Mouse (Mus musculus): ENCODE data around the gene Etv3. TPM values are rescaled to one million over a fixed set of nuclear protein-coding genes. Genes with fewer than 3 reads are reported as not detected.

Gene Etv3
- total and polyA plus RNA-seq, 2 experiments from 2014 or later: 7.9 to 9.8 TPM

GRCm38 (mm10) chr3:87533667-87534378, 8.6 kb downstream of the Etv3 start:
- H3K9ac ChIP-seq (replicated peaks; ENCODE audit: low read length, poor library complexity, severe bottlenecking): no peak overlapping the region
- no peak overlapping the region for H3K4me3 ChIP-seq (ENCODE audit: low read depth, low read length)
- no peaks in the 10 kb centered on the region for H3K27me3 ChIP-seq (ENCODE audit: insufficient read depth, low read length)
- H3K4me1 ChIP-seq (ENCODE audit: insufficient read depth, low read length): no peaks in the 10 kb centered on the region
- H3K27ac ChIP-seq (ENCODE audit: low read depth, low read length): no peak overlapping the region
- H3K9me3 ChIP-seq (ENCODE audit: low read length): no peaks in the 10 kb centered on the region
- no peak for TF ChIP-seq CTCF (IDR thresholded peaks at IDR 0.05)
- H3K36me3 ChIP-seq (ENCODE audit: insufficient read depth, low read length): peaks cover 73% of the 10 kb centered on the region
- ATAC-seq (ENCODE audit: low FRiP score) (no peak), DNase-seq (ENCODE audit: low spot score) (no peak)
- WGBS: 92% methylated on average over 7 of the region's 7 CpGs
- no peak overlapping the region for H3K4me2 ChIP-seq (ENCODE audit: low read depth, low read length, poor library complexity, severe bottlenecking)

GRCm38 (mm10) chr3:87538034-87538433, 12.8 kb downstream of the Etv3 start:
- no peak overlapping the region for H3K27ac ChIP-seq (ENCODE audit: low read depth, low read length)
- peaks cover 53% of the 10 kb centered on the region for H3K36me3 ChIP-seq (ENCODE audit: insufficient read depth, low read length)
- no peak overlapping the region for H3K4me2 ChIP-seq (ENCODE audit: low read depth, low read length, poor library complexity, severe bottlenecking)
- H3K9ac ChIP-seq (replicated peaks; ENCODE audit: low read length, poor library complexity, severe bottlenecking): no peak overlapping the region
- no peaks in the 10 kb centered on the region for H3K9me3 ChIP-seq (ENCODE audit: low read length)
- DNase-seq (ENCODE audit: low spot score) (no peak), ATAC-seq (ENCODE audit: low FRiP score) (no peak)
- no peak overlapping the region for H3K4me3 ChIP-seq (ENCODE audit: low read depth, low read length)
- TF ChIP-seq CTCF (IDR thresholded peaks at IDR 0.05): no peak
- H3K27me3 ChIP-seq (ENCODE audit: insufficient read depth, low read length): no peaks in the 10 kb centered on the region
- 90% methylated on average over 10 of the region's 10 CpGs for WGBS
- peaks cover 3% of the 10 kb centered on the region; the same call in 1 of the 2 replicates for H3K4me1 ChIP-seq (ENCODE audit: insufficient read depth, low read length)

GRCm38 (mm10) chr3:87540028-87540675, 14.9 kb downstream of the Etv3 start:
- Histone ChIP-seq H3K9me3 (ENCODE audit: low read length) (no peaks in the 10 kb centered on the region), H3K36me3 (ENCODE audit: insufficient read depth, low read length) (peaks cover 37% of the 10 kb centered on the region), H3K4me3 (ENCODE audit: low read depth, low read length) (no peak overlapping the region), H3K27me3 (ENCODE audit: insufficient read depth, low read length) (no peaks in the 10 kb centered on the region), H3K4me1 (ENCODE audit: insufficient read depth, low read length) (peaks cover 3% of the 10 kb centered on the region; the same call in 1 of the 2 replicates), H3K4me2 (ENCODE audit: low read depth, low read length, poor library complexity, severe bottlenecking) (no peak overlapping the region), H3K27ac (ENCODE audit: low read depth, low read length) (no peak overlapping the region), H3K9ac (replicated peaks; ENCODE audit: low read length, poor library complexity, severe bottlenecking) (no peak overlapping the region)
- WGBS: 68% methylated on average over 11 of the region's 11 CpGs
- TF ChIP-seq CTCF (IDR thresholded peaks at IDR 0.05): no peak
- DNase-seq (ENCODE audit: low spot score) (no peak), ATAC-seq (ENCODE audit: low FRiP score) (no peak)

- H3K27ac ChIP-seq (ENCODE audit: low read depth, low read length): no peak overlapping the region
- no peak overlapping the region for H3K9ac ChIP-seq (replicated peaks; ENCODE audit: low read length, poor library complexity, severe bottlenecking)
- H3K36me3 ChIP-seq (ENCODE audit: insufficient read depth, low read length): peaks cover 31% of the 10 kb centered on the region
- no peaks in the 10 kb centered on the region for H3K27me3 ChIP-seq (ENCODE audit: insufficient read depth, low read length)
- peaks cover 3% of the 10 kb centered on the region; the same call in 1 of the 2 replicates for H3K4me1 ChIP-seq (ENCODE audit: insufficient read depth, low read length)
- no peak; the same call in 1 of the 2 replicates for TF ChIP-seq CTCF (IDR thresholded peaks at IDR 0.05)
- H3K4me2 ChIP-seq (ENCODE audit: low read depth, low read length, poor library complexity, severe bottlenecking): no peak overlapping the region
- peak; percentile 21 for DNase-seq (ENCODE audit: low spot score)
- H3K4me3 ChIP-seq (ENCODE audit: low read depth, low read length): no peak overlapping the region
- no peak for ATAC-seq (ENCODE audit: low FRiP score)
- no peaks in the 10 kb centered on the region for H3K9me3 ChIP-seq (ENCODE audit: low read length)
- WGBS: 21% methylated on average over 8 of the region's 8 CpGs
Measured at GRCm38 (mm10) chr3:87540714-87541113, 15.5 kb downstream of the Etv3 start.

- 27% methylated on average over 7 of the region's 7 CpGs for WGBS
- H3K36me3 ChIP-seq (ENCODE audit: insufficient read depth, low read length): peaks cover 16% of the 10 kb centered on the region; the same call in 1 of the 2 replicates
- no peak for ATAC-seq (ENCODE audit: low FRiP score)
- H3K9me3 ChIP-seq (ENCODE audit: low read length): no peaks in the 10 kb centered on the region
- peaks cover 3% of the 10 kb centered on the region; the same call in 1 of the 2 replicates for H3K4me1 ChIP-seq (ENCODE audit: insufficient read depth, low read length)
- no peak overlapping the region for H3K4me3 ChIP-seq (ENCODE audit: low read depth, low read length)
- H3K9ac ChIP-seq (replicated peaks; ENCODE audit: low read length, poor library complexity, severe bottlenecking): no peak overlapping the region
- H3K4me2 ChIP-seq (ENCODE audit: low read depth, low read length, poor library complexity, severe bottlenecking): no peak overlapping the region
- TF ChIP-seq CTCF (IDR thresholded peaks at IDR 0.05): no peak
- no peaks in the 10 kb centered on the region for H3K27me3 ChIP-seq (ENCODE audit: insufficient read depth, low read length)
- no peak overlapping the region for H3K27ac ChIP-seq (ENCODE audit: low read depth, low read length)
- DNase-seq (ENCODE audit: low spot score): no peak
Measured at GRCm38 (mm10) chr3:87542481-87543215, 17.4 kb downstream of the Etv3 start.
